8 mouse cellular contexts compared by ENCODE assay signal in genomic region chr9:35211573-35212511, GRCm38 (mm10). TPM values are rescaled to one million over a fixed set of nuclear protein-coding genes. Genes with fewer than 3 reads are reported as not detected.
DNase-seq lines count a peak whose midpoint lies in the region; ATAC-seq and TF ChIP-seq lines count a peak whose summit lies in the region.

No protein-coding gene starts in this region.

- 26% methylated on average over 26 of the region's 26 CpGs for WGBS in large intestine, adult 2 months
- 30% methylated on average over 26 of the region's 26 CpGs for WGBS in olfactory bulb, adult 2 months

- no peak overlapping the region for H3K27ac ChIP-seq in olfactory bulb, adult 2 months (ENCODE audit: insufficient read depth, low read depth, low read length)

- peak overlapping the region; percentile 78 for H3K4me3 ChIP-seq in olfactory bulb, adult 2 months (ENCODE audit: insufficient read depth, low read depth, low read length)

- H3K4me1 ChIP-seq in olfactory bulb, adult 2 months (ENCODE audit: control insufficient read depth, insufficient read depth, low read length): peaks cover 3% of the 10 kb centered on the region

- TF ChIP-seq POLR2A in olfactory bulb, adult 2 months (IDR thresholded peaks at IDR 0.05; ENCODE audit: insufficient read depth, low read depth, low read length): no peak

- peak; percentile 82 for DNase-seq in gastrocnemius, adult 18-20 months (ENCODE audit: low spot score)
- DNase-seq in gastrocnemius, postnatal 14 days: no peak
- peak; percentile 3 for DNase-seq in fibroblast of lung, adult 2 months (ENCODE audit: low read depth)
- DNase-seq in large intestine, adult 2 months (ENCODE audit: low read depth, low spot score): peak; percentile 21
- DNase-seq in adrenal gland, adult 2 months: no peak
- DNase-seq in frontal cortex, postnatal 36 days (ENCODE audit: low spot score in 2 of 2): no peak

- intact Hi-C loops in gastrocnemius, postnatal 14 days (cut with DNase I; ENCODE audit: low total_unique reads): no loop called here

- ATAC-seq in CD4-positive, CD25-positive, alpha-beta regulatory T cell, adult 4 months: peak; percentile 7

- TF ChIP-seq CTCF in olfactory bulb, adult 2 months (IDR thresholded peaks at IDR 0.05; ENCODE audit: insufficient read depth, low read depth, low read length): no peak

RNA-seq across cellular contexts. Expression of gene Foxred1, which starts 1.0 kb away (rescaled TPM):
- 10 to 100 TPM; 14.6 to 19.5 TPM for total RNA-seq in gastrocnemius, adult 18-20 months (2021)
- total RNA-seq in gastrocnemius, postnatal 14 days (2021): 10 to 100 TPM; 34.7 to 40.1 TPM
- polyA plus RNA-seq in CD4-positive, CD25-positive, alpha-beta regulatory T cell, adult 4 months (2017; shearing (Covaris generic)): 10 to 100 TPM; 26.3 to 55.3 TPM
- polyA plus RNA-seq in large intestine, adult 2 months (2012; rRNA removed): 22.0 and 25.3 TPM in 2 replicates
- not detected in 2 replicates for polyA plus RNA-seq in olfactory bulb, adult 2 months (2012; ENCODE audit: insufficient read depth, insufficient read length, low replicate concordance, missing spikeins)
- 10 to 100 TPM; 40.6 to 53.7 TPM for total RNA-seq in adrenal gland, adult 2 months (2021)
- polyA plus RNA-seq in adrenal gland, adult 2 months (2012; rRNA removed): 14.4 and 16.8 TPM in 2 replicates

RNA-seq across cellular contexts. Expression of gene Tirap, which starts 11.8 kb away (rescaled TPM):
- 10 to 100 TPM; 24.4 to 35.0 TPM for total RNA-seq in gastrocnemius, adult 18-20 months (2021)
- 10 to 100 TPM; 17.0 to 20.0 TPM for total RNA-seq in gastrocnemius, postnatal 14 days (2021)
- 1 to 10 TPM; 4.1 to 7.2 TPM for polyA plus RNA-seq in CD4-positive, CD25-positive, alpha-beta regulatory T cell, adult 4 months (2017; shearing (Covaris generic))
- polyA plus RNA-seq in large intestine, adult 2 months (2012; rRNA removed): 9.0 and 14.4 TPM in 2 replicates
- not detected in 2 replicates for polyA plus RNA-seq in olfactory bulb, adult 2 months (2012; ENCODE audit: insufficient read depth, insufficient read length, low replicate concordance, missing spikeins)
- 1 to 10 TPM; 6.8 to 7.3 TPM for total RNA-seq in adrenal gland, adult 2 months (2021)
- polyA plus RNA-seq in adrenal gland, adult 2 months (2012; rRNA removed): 10.2 and 11.7 TPM in 2 replicates

RNA-seq across cellular contexts. Expression of gene Srpr, which starts 11.9 kb away (rescaled TPM):
- 100 to 1,000 TPM; 228 to 237 TPM for total RNA-seq in gastrocnemius, adult 18-20 months (2021)
- 100 to 1,000 TPM; 167 to 168 TPM for total RNA-seq in gastrocnemius, postnatal 14 days (2021)
- polyA plus RNA-seq in CD4-positive, CD25-positive, alpha-beta regulatory T cell, adult 4 months (2017; shearing (Covaris generic)): 100 to 1,000 TPM in 1 of 2 experiments, 10 to 100 TPM in 1; 90.5 to 119 TPM
- 59.1 and 69.4 TPM in 2 replicates for polyA plus RNA-seq in large intestine, adult 2 months (2012; rRNA removed)
- not detected in 2 replicates for polyA plus RNA-seq in olfactory bulb, adult 2 months (2012; ENCODE audit: insufficient read depth, insufficient read length, low replicate concordance, missing spikeins)
- 100 to 1,000 TPM; 157 to 167 TPM for total RNA-seq in adrenal gland, adult 2 months (2021)
- polyA plus RNA-seq in adrenal gland, adult 2 months (2012; rRNA removed): 40.6 and 47.4 TPM in 2 replicates

RNA-seq across cellular contexts. Expression of gene Dcps, which starts 36.0 kb away (rescaled TPM):
- 1 to 10 TPM; 7.5 to 10.0 TPM for total RNA-seq in gastrocnemius, adult 18-20 months (2021)
- total RNA-seq in gastrocnemius, postnatal 14 days (2021): 1 to 10 TPM; 5.8 to 7.4 TPM
- 10 to 100 TPM; 70.6 to 90.4 TPM for polyA plus RNA-seq in CD4-positive, CD25-positive, alpha-beta regulatory T cell, adult 4 months (2017; shearing (Covaris generic))
- polyA plus RNA-seq in large intestine, adult 2 months (2012; rRNA removed): 28.3 and 39.7 TPM in 2 replicates
- not detected in 2 replicates for polyA plus RNA-seq in olfactory bulb, adult 2 months (2012; ENCODE audit: insufficient read depth, insufficient read length, low replicate concordance, missing spikeins)
- 10 to 100 TPM; 18.3 to 26.8 TPM for total RNA-seq in adrenal gland, adult 2 months (2021)
- polyA plus RNA-seq in adrenal gland, adult 2 months (2012; rRNA removed): 21.1 and 22.2 TPM in 2 replicates

RNA-seq across cellular contexts. Expression of gene Fam118b, which starts 55.8 kb away (rescaled TPM):
- total RNA-seq in gastrocnemius, adult 18-20 months (2021): 10 to 100 TPM; 22.6 to 28.3 TPM
- 10 to 100 TPM; 18.1 to 19.8 TPM for total RNA-seq in gastrocnemius, postnatal 14 days (2021)
- polyA plus RNA-seq in CD4-positive, CD25-positive, alpha-beta regulatory T cell, adult 4 months (2017; shearing (Covaris generic)): 10 to 100 TPM; 53.5 to 68.9 TPM
- 37.1 and 43.0 TPM in 2 replicates for polyA plus RNA-seq in large intestine, adult 2 months (2012; rRNA removed)
- not detected in 2 replicates for polyA plus RNA-seq in olfactory bulb, adult 2 months (2012; ENCODE audit: insufficient read depth, insufficient read length, low replicate concordance, missing spikeins)
- total RNA-seq in adrenal gland, adult 2 months (2021): 10 to 100 TPM in 1 of 2 experiments, 1 to 10 TPM in 1; 9.1 to 15.1 TPM
- 3.8 and 4.0 TPM in 2 replicates for polyA plus RNA-seq in adrenal gland, adult 2 months (2012; rRNA removed)

Comparison
In these comparisons a context has a peak if more than half of its experiments do, and no peak if none do; other contexts are left out.
1. DNase-seq: peak in gastrocnemius, adult 18-20 months (single experiment), fibroblast of lung, adult 2 months (single experiment) and large intestine, adult 2 months (single experiment); none in gastrocnemius, postnatal 14 days (single experiment), adrenal gland, adult 2 months (single experiment) and frontal cortex, postnatal 36 days (0 of 2).
2. RNA of gene Srpr, which starts 11.9 kb away (polyA plus RNA-seq): 90.5 to 119 TPM in CD4-positive, CD25-positive, alpha-beta regulatory T cell, adult 4 months, 59.1 to 69.4 TPM in large intestine, adult 2 months and 40.6 to 47.4 TPM in adrenal gland, adult 2 months; not detected in olfactory bulb, adult 2 months; every median in the first group is over 10 times any median in the second.